Mouse (Mus musculus) brain, embryonic 14.5 days (tissue): Measurements from ENCODE around the gene Mki67.
"Not testable (repeated sequence)": the region's sequence is repeated elsewhere in the genome, so short reads cannot be mapped to it uniquely, and the experiment has no call there.

Experiments
- CTCF ChIP-seq: fragments of 200-500 bp; IDR thresholded peaks from 2 replicates; pipeline ENCODE4 v1.5.1; 2012; ENCODE audit warnings: inconsistent platforms, mild to moderate bottlenecking, moderate library complexity, borderline replicate concordance; ENCODE audit not compliant: insufficient read depth, insufficient read length; ENCODE audit errors: extremely low read depth
- POLR2A ChIP-seq: fragments of 200-500 bp; IDR thresholded peaks from 2 replicates; pipeline ENCODE4 v1.6.1; 2012; ENCODE audit warnings: mild to moderate bottlenecking, inconsistent platforms, borderline replicate concordance; ENCODE audit not compliant: poor library complexity, insufficient read depth, insufficient read length, severe bottlenecking; ENCODE audit errors: extremely low read depth

- not testable (repeated sequence) for TF ChIP-seq POLR2A, CTCF
Measured at GRCm38 (mm10) chr7:135697021-135697740, 19.0 kb downstream of the Mki67 start.
